Mouse (Mus musculus): ENCODE data around the gene Pom121l2. TPM values are rescaled to one million over a fixed set of nuclear protein-coding genes. Genes with fewer than 3 reads are reported as not detected.

Pom121l2 gene
- polyA plus RNA-seq, 1 experiment from 2014 or later, result not detected

DNA sequence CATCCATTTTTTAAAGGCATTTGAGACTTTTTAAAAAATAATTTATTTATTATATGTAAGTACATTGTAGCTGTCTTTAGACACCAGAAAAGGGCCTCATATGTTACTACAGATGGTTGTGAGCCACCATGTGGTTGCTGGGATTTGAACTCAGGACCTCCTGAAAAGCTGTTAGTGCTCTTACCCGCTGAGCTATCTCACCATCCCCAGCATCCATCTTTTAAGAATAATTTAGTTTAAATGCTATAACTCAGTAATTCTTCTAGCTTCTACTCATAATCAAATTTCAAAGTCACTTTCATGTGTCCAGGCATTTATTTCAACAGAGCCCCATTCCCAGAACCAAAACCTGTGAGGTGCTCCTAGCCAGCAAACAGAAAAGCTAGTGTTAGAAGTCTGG lies 37.4 kb upstream of the Pom121l2 start:
- Histone ChIP-seq H3K4me3 (ENCODE audit: low read length) (no peak overlapping the region), H3K27ac (ENCODE audit: low read depth, low read length) (no peak overlapping the region), H3K9me3 (ENCODE audit: control insufficient read depth, low read length) (no peaks in the 10 kb centered on the region), H3K9ac (ENCODE audit: low read depth, low read length) (no peak overlapping the region), H3K4me1 (ENCODE audit: control insufficient read depth, insufficient read depth, low read depth, low read length) (peaks cover 5% of the 10 kb centered on the region), H3K4me2 (ENCODE audit: low read length) (no peak overlapping the region), H3K36me3 (ENCODE audit: control insufficient read depth, insufficient read depth, low read length) (no peaks in the 10 kb centered on the region), H3K27me3 (replicated peaks; ENCODE audit: control insufficient read depth, insufficient read depth, low read length) (no peaks in the 10 kb centered on the region)
- WGBS, result 74% methylated on average over 1 of the region's 1 CpGs
- no peak for ATAC-seq

GRCm38 (mm10) chr13:21944592-21944925 lies 36.4 kb upstream of the Pom121l2 start:
- Histone ChIP-seq H3K4me2 (ENCODE audit: low read length) (peak overlapping the region; percentile 86), H3K4me1 (ENCODE audit: control insufficient read depth, insufficient read depth, low read depth, low read length) (peaks cover 5% of the 10 kb centered on the region), H3K9me3 (ENCODE audit: control insufficient read depth, low read length) (no peaks in the 10 kb centered on the region), H3K27me3 (replicated peaks; ENCODE audit: control insufficient read depth, insufficient read depth, low read length) (no peaks in the 10 kb centered on the region), H3K36me3 (ENCODE audit: control insufficient read depth, insufficient read depth, low read length) (no peaks in the 10 kb centered on the region), H3K9ac (ENCODE audit: low read depth, low read length) (peak overlapping the region; percentile 80), H3K4me3 (ENCODE audit: low read length) (peak overlapping the region; percentile 82), H3K27ac (ENCODE audit: low read depth, low read length) (peak overlapping the region; percentile 77)
- under 1% methylated on average over 7 of the region's 7 CpGs for WGBS
- no peak for ATAC-seq

GRCm38 (mm10) chr13:21944926-21945740 lies 35.9 kb upstream of the Pom121l2 start, which contains the start of gene Zfp184:
Gene Zfp184 (plus strand): TSS chr13:21945094.
- Histone ChIP-seq H3K4me2 (ENCODE audit: low read length) (peak within 1 kb of the TSS; percentile 86), H3K4me1 (ENCODE audit: control insufficient read depth, insufficient read depth, low read depth, low read length) (peaks cover 5% of the 10 kb centered on the region), H3K4me3 (ENCODE audit: low read length) (peak within 1 kb of the TSS; percentile 82), H3K27me3 (replicated peaks; ENCODE audit: control insufficient read depth, insufficient read depth, low read length) (no peaks in the 10 kb centered on the region), H3K9ac (ENCODE audit: low read depth, low read length) (peak within 1 kb of the TSS; percentile 80), H3K36me3 (ENCODE audit: control insufficient read depth, insufficient read depth, low read length) (peaks cover 5% of the 10 kb centered on the region; the same call in 1 of the 2 replicates), H3K27ac (ENCODE audit: low read depth, low read length) (peak within 1 kb of the TSS; percentile 77), H3K9me3 (ENCODE audit: control insufficient read depth, low read length) (no peaks in the 10 kb centered on the region)
- peak; percentile 95 for ATAC-seq
- WGBS, result 0% methylated on average over 49 of the region's 50 CpGs

GRCm38 (mm10) chr13:21969269-21969668 lies 11.7 kb upstream of the Pom121l2 start:
- Histone ChIP-seq H3K4me3 (ENCODE audit: low read length) (no peak overlapping the region), H3K36me3 (ENCODE audit: control insufficient read depth, insufficient read depth, low read length) (no peaks in the 10 kb centered on the region), H3K27me3 (replicated peaks; ENCODE audit: control insufficient read depth, insufficient read depth, low read length) (no peaks in the 10 kb centered on the region; the same call in 1 of the 2 replicates), H3K4me1 (ENCODE audit: control insufficient read depth, insufficient read depth, low read depth, low read length) (no peaks in the 10 kb centered on the region; the same call in 1 of the 2 replicates), H3K9ac (ENCODE audit: low read depth, low read length) (no peak overlapping the region), H3K9me3 (ENCODE audit: control insufficient read depth, low read length) (0 out of 2 replicates have a peak, but pooled peaks cover 6% of the 10 kb centered on the region), H3K27ac (ENCODE audit: low read depth, low read length) (no peak overlapping the region), H3K4me2 (ENCODE audit: low read length) (no peak overlapping the region)
- ATAC-seq, result no peak
- WGBS, result 33% methylated on average over 1 of the region's 1 CpGs

DNA sequence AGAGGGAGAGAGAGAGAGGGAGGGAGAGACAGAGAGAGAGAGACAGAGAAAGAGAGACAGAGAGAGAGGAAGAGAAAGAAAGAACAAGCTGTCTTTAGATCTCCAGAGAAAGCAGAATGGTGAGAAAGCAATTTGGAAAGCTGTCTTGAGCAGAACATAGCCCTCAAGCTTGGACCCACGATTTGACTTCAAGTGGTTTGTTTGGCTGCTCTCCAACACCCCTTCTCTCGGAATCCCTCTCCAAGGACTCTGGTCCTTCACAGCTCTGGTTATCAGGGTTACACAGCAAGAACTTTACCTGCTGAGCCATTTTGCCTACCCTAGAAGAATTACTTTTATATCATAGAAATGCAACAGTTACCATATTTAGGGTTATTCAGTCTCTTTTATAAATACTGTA lies 11.2 kb upstream of the Pom121l2 start:
- no peak overlapping the region for H3K4me3 ChIP-seq (ENCODE audit: low read length)
- no peaks in the 10 kb centered on the region for H3K36me3 ChIP-seq (ENCODE audit: control insufficient read depth, insufficient read depth, low read length)
- no peak for ATAC-seq
- H3K4me2 ChIP-seq (ENCODE audit: low read length), result no peak overlapping the region
- H3K27ac ChIP-seq (ENCODE audit: low read depth, low read length), result no peak overlapping the region
- no peak overlapping the region for H3K9ac ChIP-seq (ENCODE audit: low read depth, low read length)
- H3K9me3 ChIP-seq (ENCODE audit: control insufficient read depth, low read length), result 0 out of 2 replicates have a peak, but pooled peaks cover 6% of the 10 kb centered on the region
- H3K27me3 ChIP-seq (replicated peaks; ENCODE audit: control insufficient read depth, insufficient read depth, low read length), result no peaks in the 10 kb centered on the region; the same call in 1 of the 2 replicates
- H3K4me1 ChIP-seq (ENCODE audit: control insufficient read depth, insufficient read depth, low read depth, low read length), result no peaks in the 10 kb centered on the region; the same call in 1 of the 2 replicates
- WGBS, result 56% methylated on average over 2 of the region's 2 CpGs

GRCm38 (mm10) chr13:21971641-21972040 lies 9.4 kb upstream of the Pom121l2 start:
- H3K4me3 ChIP-seq (ENCODE audit: low read length), result no peak overlapping the region
- ATAC-seq, result no peak
- no peak overlapping the region for H3K4me2 ChIP-seq (ENCODE audit: low read length)
- no peaks in the 10 kb centered on the region for H3K36me3 ChIP-seq (ENCODE audit: control insufficient read depth, insufficient read depth, low read length)
- no peaks in the 10 kb centered on the region; the same call in 1 of the 2 replicates for H3K27me3 ChIP-seq (replicated peaks; ENCODE audit: control insufficient read depth, insufficient read depth, low read length)
- no peak overlapping the region for H3K9ac ChIP-seq (ENCODE audit: low read depth, low read length)
- no peak overlapping the region for H3K27ac ChIP-seq (ENCODE audit: low read depth, low read length)
- WGBS, result 45% methylated on average over 3 of the region's 3 CpGs
- H3K4me1 ChIP-seq (ENCODE audit: control insufficient read depth, insufficient read depth, low read depth, low read length), result no peaks in the 10 kb centered on the region; the same call in 1 of the 2 replicates
- 0 out of 2 replicates have a peak, but pooled peaks cover 6% of the 10 kb centered on the region for H3K9me3 ChIP-seq (ENCODE audit: control insufficient read depth, low read length)

DNA sequence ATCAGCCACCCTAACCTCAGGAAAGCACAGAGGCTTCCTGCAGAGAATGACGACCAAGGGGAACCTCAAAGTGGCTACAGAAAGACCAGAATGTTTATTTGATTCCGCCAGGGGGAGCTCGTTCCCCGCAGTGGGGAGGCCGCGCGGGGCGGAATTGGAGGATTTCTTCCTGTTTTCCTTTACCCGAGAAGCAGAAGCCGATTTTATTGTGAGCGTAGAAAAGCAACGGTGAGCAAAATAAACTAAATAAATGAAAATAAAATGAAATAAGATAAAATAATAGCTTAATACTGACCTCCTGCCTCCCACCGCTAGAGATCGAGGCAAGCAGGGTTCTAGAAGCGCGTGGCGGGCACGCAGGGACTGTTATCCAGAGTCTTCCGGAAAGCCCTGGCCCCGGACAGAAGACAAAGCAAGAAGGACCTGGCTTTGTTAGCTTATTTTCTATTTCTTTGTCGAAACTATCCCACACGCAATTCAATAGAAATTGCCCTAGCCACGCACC lies 6.7 kb upstream of the Pom121l2 start:
- peak overlapping the region; percentile 50 for H3K4me2 ChIP-seq (ENCODE audit: low read length)
- H3K4me1 ChIP-seq (ENCODE audit: control insufficient read depth, insufficient read depth, low read depth, low read length), result no peaks in the 10 kb centered on the region; the same call in 1 of the 2 replicates
- H3K9me3 ChIP-seq (ENCODE audit: control insufficient read depth, low read length), result 0 out of 2 replicates have a peak, but pooled peaks cover under 1% of the 10 kb centered on the region
- peaks cover 5% of the 10 kb centered on the region for H3K27me3 ChIP-seq (replicated peaks; ENCODE audit: control insufficient read depth, insufficient read depth, low read length)
- no peaks in the 10 kb centered on the region for H3K36me3 ChIP-seq (ENCODE audit: control insufficient read depth, insufficient read depth, low read length)
- peak; percentile 89 for ATAC-seq
- WGBS, result 0% methylated on average over 23 of the region's 23 CpGs
- peak overlapping the region; percentile 89 for H3K27ac ChIP-seq (ENCODE audit: low read depth, low read length)
- H3K9ac ChIP-seq (ENCODE audit: low read depth, low read length), result peak overlapping the region; percentile 76
- peak overlapping the region; percentile 66 for H3K4me3 ChIP-seq (ENCODE audit: low read length)

DNA sequence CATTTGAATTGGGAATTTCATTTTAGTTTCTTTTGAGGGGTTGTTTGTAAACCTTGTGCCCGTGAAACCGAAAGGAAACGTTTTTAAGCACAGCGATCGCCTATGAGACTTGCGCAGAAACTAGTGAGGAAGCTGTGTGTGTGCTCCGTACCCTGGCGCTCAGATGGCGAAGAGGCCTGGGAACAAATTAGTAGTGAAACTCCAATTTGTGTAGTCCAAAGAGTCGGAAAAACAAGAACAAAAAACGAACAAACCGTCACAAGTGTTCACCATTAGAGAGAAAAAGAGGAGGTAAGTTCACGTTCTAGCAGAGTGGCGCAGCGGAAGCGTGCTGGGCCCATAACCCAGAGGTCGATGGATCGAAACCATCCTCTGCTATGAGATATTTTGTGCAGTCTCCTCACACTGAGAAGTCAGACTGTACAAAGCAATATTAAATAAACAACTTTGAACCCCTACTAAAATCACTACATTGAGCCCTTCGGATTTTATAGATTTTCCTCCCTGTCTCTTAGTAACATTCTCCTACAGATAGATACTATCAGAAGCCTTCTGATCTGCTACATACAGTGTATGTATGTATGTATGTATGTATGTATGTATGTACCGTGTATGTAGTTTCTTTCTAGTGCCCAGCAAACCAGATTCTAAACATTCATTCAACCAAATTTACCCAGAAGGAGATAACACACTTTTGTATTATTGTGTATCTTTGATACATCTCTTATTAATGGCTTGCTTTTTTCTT lies 6.1 kb upstream of the Pom121l2 start:
- Histone ChIP-seq H3K27ac (ENCODE audit: low read depth, low read length) (peak overlapping the region; percentile 89), H3K27me3 (replicated peaks; ENCODE audit: control insufficient read depth, insufficient read depth, low read length) (peaks cover 11% of the 10 kb centered on the region), H3K4me1 (ENCODE audit: control insufficient read depth, insufficient read depth, low read depth, low read length) (no peaks in the 10 kb centered on the region; the same call in 1 of the 2 replicates), H3K9me3 (ENCODE audit: control insufficient read depth, low read length) (no peaks in the 10 kb centered on the region), H3K4me3 (ENCODE audit: low read length) (peak overlapping the region; percentile 66), H3K9ac (ENCODE audit: low read depth, low read length) (peak overlapping the region; percentile 76), H3K4me2 (ENCODE audit: low read length) (peak overlapping the region; percentile 50), H3K36me3 (ENCODE audit: control insufficient read depth, insufficient read depth, low read length) (no peaks in the 10 kb centered on the region)
- 4% methylated on average over 20 of the region's 20 CpGs for WGBS
- peak; percentile 97 for ATAC-seq

- Histone ChIP-seq H3K36me3 (ENCODE audit: control insufficient read depth, insufficient read depth, low read length) (no peaks in the 10 kb centered on the region), H3K4me3 (ENCODE audit: low read length) (peak overlapping the region; percentile 62), H3K9me3 (ENCODE audit: control insufficient read depth, low read length) (no peaks in the 10 kb centered on the region), H3K27ac (ENCODE audit: low read depth, low read length) (no peak overlapping the region), H3K9ac (ENCODE audit: low read depth, low read length) (peak overlapping the region; percentile 78), H3K4me1 (ENCODE audit: control insufficient read depth, insufficient read depth, low read depth, low read length) (peaks cover 4% of the 10 kb centered on the region; the same call in 1 of the 2 replicates), H3K27me3 (replicated peaks; ENCODE audit: control insufficient read depth, insufficient read depth, low read length) (peaks cover 43% of the 10 kb centered on the region), H3K4me2 (ENCODE audit: low read length) (peak overlapping the region; percentile 98)
- ATAC-seq, result no peak
- WGBS, result 6% methylated on average over 17 of the region's 17 CpGs
These were observed 804 bp downstream of the Pom121l2 start for GRCm38 (mm10) chr13:21981803-21982193.

Measured in hindbrain, embryonic 16.5 days (tissue).